Mouse (Mus musculus): ENCODE results near the gene H2al1j. TPM values are rescaled to one million over a fixed set of nuclear protein-coding genes. Genes with fewer than 3 reads are reported as not detected.
A peak's percentile ranks its signal among the peaks of the same experiment; 100 is the strongest.

H2al1j gene
- polyA plus RNA-seq, 1 experiment from 2014 or later = not detected

- H3K4me3 ChIP-seq (ENCODE audit: low read depth, low read length) = no peak overlapping the region
- no peak overlapping the region for H3K9ac ChIP-seq (replicated peaks)
- H3K27me3 ChIP-seq (ENCODE audit: insufficient read depth, low read length) = no peaks in the 10 kb centered on the region
- DNase-seq (peak; percentile 13), ATAC-seq (no peak)
- no peaks in the 10 kb centered on the region for H3K9me3 ChIP-seq (ENCODE audit: low read length)
- TF ChIP-seq CTCF (IDR thresholded peaks at IDR 0.05; ENCODE audit: low read depth) (no peak), EP300 (IDR thresholded peaks at IDR 0.05; ENCODE audit: low read depth) (no peak)
- no peaks in the 10 kb centered on the region for H3K4me1 ChIP-seq (ENCODE audit: insufficient read depth)
- WGBS (ENCODE audit: insufficient replicate concordance) = 38% methylated on average over 2 of the region's 2 CpGs
- H3K4me2 ChIP-seq (ENCODE audit: low read depth, low read length) = no peak overlapping the region
- no peak overlapping the region for H3K27ac ChIP-seq (ENCODE audit: low read depth)
- H3K36me3 ChIP-seq (replicated peaks; ENCODE audit: insufficient read depth, low read length) = no peaks in the 10 kb centered on the region
These were observed 33.6 kb downstream of the H2al1j start for GRCm38 (mm10) chrX:11361261-11361660.

- TF ChIP-seq CTCF (IDR thresholded peaks at IDR 0.05; ENCODE audit: low read depth) (no peak), EP300 (IDR thresholded peaks at IDR 0.05; ENCODE audit: low read depth) (no peak)
- Histone ChIP-seq H3K9me3 (ENCODE audit: low read length) (no peaks in the 10 kb centered on the region), H3K4me1 (ENCODE audit: insufficient read depth) (no peaks in the 10 kb centered on the region), H3K27ac (ENCODE audit: low read depth) (no peak overlapping the region), H3K4me3 (ENCODE audit: low read depth, low read length) (no peak overlapping the region), H3K9ac (replicated peaks) (no peak overlapping the region), H3K4me2 (ENCODE audit: low read depth, low read length) (no peak overlapping the region), H3K27me3 (ENCODE audit: insufficient read depth, low read length) (no peaks in the 10 kb centered on the region), H3K36me3 (replicated peaks; ENCODE audit: insufficient read depth, low read length) (no peaks in the 10 kb centered on the region)
- 64% methylated on average over 6 of the region's 6 CpGs for WGBS (ENCODE audit: insufficient replicate concordance)
- DNase-seq = no peak
- ATAC-seq = no peak
These were observed 36.3 kb downstream of the H2al1j start for GRCm38 (mm10) chrX:11363890-11364289.

- DNase-seq = no peak
- Histone ChIP-seq H3K9me3 (ENCODE audit: low read length) (no peaks in the 10 kb centered on the region), H3K27me3 (ENCODE audit: insufficient read depth, low read length) (no peaks in the 10 kb centered on the region), H3K4me1 (ENCODE audit: insufficient read depth) (no peaks in the 10 kb centered on the region), H3K4me3 (ENCODE audit: low read depth, low read length) (no peak overlapping the region), H3K36me3 (replicated peaks; ENCODE audit: insufficient read depth, low read length) (no peaks in the 10 kb centered on the region), H3K4me2 (ENCODE audit: low read depth, low read length) (no peak overlapping the region), H3K9ac (replicated peaks) (no peak overlapping the region), H3K27ac (ENCODE audit: low read depth) (no peak overlapping the region)
- no peak for TF ChIP-seq CTCF (IDR thresholded peaks at IDR 0.05; ENCODE audit: low read depth)
- no peak for TF ChIP-seq EP300 (IDR thresholded peaks at IDR 0.05; ENCODE audit: low read depth)
- 61% methylated on average over 12 of the region's 12 CpGs for WGBS (ENCODE audit: insufficient replicate concordance)
- ATAC-seq = no peak
These were observed 37.5 kb downstream of the H2al1j start for GRCm38 (mm10) chrX:11365151-11365550.

Other genes with a start within 250 kb of the H2al1j start
- not detected in 2 replicates for gene H2al1a, start 28.6 kb upstream of the H2al1j start, polyA plus RNA-seq (2015; fragmentation: Nextera tagmentation; extraction: Ambion mirVana)
- not detected in 2 replicates for gene H2al1b, start 25.4 kb upstream of the H2al1j start, polyA plus RNA-seq (2015; fragmentation: Nextera tagmentation; extraction: Ambion mirVana)
- not detected in 2 replicates for gene H2al1c, start 22.2 kb upstream of the H2al1j start, polyA plus RNA-seq (2015; fragmentation: Nextera tagmentation; extraction: Ambion mirVana)
- gene H2al1d, start 19.0 kb upstream of the H2al1j start, polyA plus RNA-seq (2015; fragmentation: Nextera tagmentation; extraction: Ambion mirVana) = not detected in 2 replicates
- gene H2al1e, start 15.9 kb upstream of the H2al1j start, polyA plus RNA-seq (2015; fragmentation: Nextera tagmentation; extraction: Ambion mirVana) = not detected in 2 replicates
- not detected in 2 replicates for gene H2al1f, start 12.7 kb upstream of the H2al1j start, polyA plus RNA-seq (2015; fragmentation: Nextera tagmentation; extraction: Ambion mirVana)
- gene H2al1g, start 9.6 kb upstream of the H2al1j start, polyA plus RNA-seq (2015; fragmentation: Nextera tagmentation; extraction: Ambion mirVana) = not detected in 2 replicates
- gene H2al1h, start 6.3 kb upstream of the H2al1j start, polyA plus RNA-seq (2015; fragmentation: Nextera tagmentation; extraction: Ambion mirVana) = not detected in 2 replicates
- gene H2al1i, start 3.2 kb upstream of the H2al1j start, polyA plus RNA-seq (2015; fragmentation: Nextera tagmentation; extraction: Ambion mirVana) = not detected in 2 replicates

Measured in liver, postnatal 0 days (tissue).